Mouse (Mus musculus): ENCODE measurements around the gene Hoxc6.

DNA sequence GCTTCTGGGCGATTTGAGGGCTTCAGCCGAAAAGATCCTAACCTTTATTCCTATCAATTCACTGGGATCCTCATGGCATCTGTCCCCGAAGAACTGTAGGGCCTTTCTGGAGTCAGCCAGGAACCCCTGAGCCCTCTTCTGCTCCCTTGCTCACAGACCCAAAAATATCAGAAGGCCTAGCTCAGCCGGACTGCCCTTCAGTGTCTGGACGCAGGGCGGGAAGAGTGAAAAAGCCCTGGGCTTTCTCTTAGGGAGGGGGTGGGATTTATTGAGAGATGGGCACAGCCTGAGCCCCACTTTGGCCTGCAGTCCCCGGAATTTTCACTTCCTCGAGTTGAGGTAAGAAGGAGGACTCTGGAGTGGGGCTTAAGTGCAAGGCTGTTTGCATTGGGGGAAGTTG is 34.8 kb upstream of the Hoxc6 start:
- TF ChIP-seq POLR2A (IDR thresholded peaks at IDR 0.05; ENCODE audit: borderline replicate concordance, insufficient read depth, low read length) (no peak), CTCF (IDR thresholded peaks at IDR 0.05; ENCODE audit: borderline replicate concordance, insufficient read depth, low read depth, low read length) (no peak)

Data from cerebellum, adult 2 months (tissue).